15 mouse cellular contexts compared by ENCODE assay signal in genomic region chr17:47304463-47305199, GRCm38 (mm10).
A peak's percentile ranks its signal among the peaks of the same experiment; 100 is the strongest.
DNase-seq lines count a peak whose midpoint lies in the region; ATAC-seq and TF ChIP-seq lines count a peak whose summit lies in the region.
"Had no signal": no experiment of that assay in that cellular context is flagged by ENCODE, and none has a peak within 500 bp of the region (broad histone marks: within the 10 kb centered on the region; RNA-seq: fewer than 3 reads in every experiment).

No protein-coding gene starts in this region.

- TF ChIP-seq CTCF in lung, postnatal 0 days (IDR thresholded peaks at IDR 0.05) = no peak
- no peak for TF ChIP-seq CTCF in stomach, postnatal 0 days (IDR thresholded peaks at IDR 0.05; ENCODE audit: low read depth)

- no peak overlapping the region; the same call in 1 of the 2 replicates for H3K27ac ChIP-seq in embryonic facial prominence, embryonic 14.5 days (replicated peaks; ENCODE audit: low read depth, low read length)
- no peak overlapping the region for H3K27ac ChIP-seq in embryonic facial prominence, embryonic 10.5 days (replicated peaks)
- no peak overlapping the region for H3K27ac ChIP-seq in lung, postnatal 0 days (ENCODE audit: low read length)
- H3K27ac ChIP-seq in stomach, postnatal 0 days (replicated peaks) = no peak overlapping the region
- H3K27ac ChIP-seq: limb, embryonic 13.5 days; neural tube, embryonic 12.5 days had no signal

- ATAC-seq in embryonic facial prominence, embryonic 14.5 days (ENCODE audit: low read depth) = no peak
- peak; percentile 51 for ATAC-seq in lung, postnatal 0 days
- no peak for ATAC-seq in stomach, postnatal 0 days (ENCODE audit: low FRiP score, low TSS enrichment)

- no peak overlapping the region for H3K4me2 ChIP-seq in embryonic facial prominence, embryonic 14.5 days (ENCODE audit: low read depth, low read length)
- H3K4me2 ChIP-seq in lung, postnatal 0 days (replicated peaks; ENCODE audit: low read depth, low read length) = no peak overlapping the region
- no peak overlapping the region for H3K4me2 ChIP-seq in stomach, postnatal 0 days (replicated peaks; ENCODE audit: low read depth)
- H3K4me2 ChIP-seq: limb, embryonic 13.5 days; neural tube, embryonic 12.5 days had no signal

- TF ChIP-seq EP300 in lung, postnatal 0 days (IDR thresholded peaks at IDR 0.05) = no peak
- no peak for TF ChIP-seq EP300 in stomach, postnatal 0 days (optimal IDR thresholded peaks at IDR 0.05)

- DNase-seq in embryonic facial prominence, embryonic 14.5 days (ENCODE audit: low spot score) = peak; percentile 32
- no peak for DNase-seq in embryonic facial prominence, embryonic 10.5 days (ENCODE audit: low spot score)
- peak; percentile 27 for DNase-seq in lung, postnatal 0 days (ENCODE audit: low spot score)
- DNase-seq in lung, postnatal 14 days = no peak
- peak; percentile 39 for DNase-seq in brain, adult 2 months (ENCODE audit: low read depth, low spot score)
- peak; percentile 81 for DNase-seq in retina, adult 2 months (ENCODE audit: low read depth, low spot score)
- DNase-seq in spleen, postnatal 10 days (ENCODE audit: low spot score in 2 of 2) = no peak
- no peak for DNase-seq in stomach, postnatal 0 days (ENCODE audit: low spot score)
- DNase-seq: cerebellum, postnatal 14 days; kidney, adult 18-20 months; kidney, postnatal 4 days; lung, adult 2 months had no signal

- H3K9me3 ChIP-seq in embryonic facial prominence, embryonic 14.5 days (ENCODE audit: control insufficient read depth, low read length) = no peaks in the 10 kb centered on the region
- H3K9me3 ChIP-seq in embryonic facial prominence, embryonic 10.5 days = no peaks in the 10 kb centered on the region
- H3K9me3 ChIP-seq in lung, postnatal 0 days (ENCODE audit: low read length) = no peaks in the 10 kb centered on the region
- no peaks in the 10 kb centered on the region for H3K9me3 ChIP-seq in stomach, postnatal 0 days (ENCODE audit: control insufficient read depth, low read length)
- H3K9me3 ChIP-seq: hindbrain, embryonic 10.5 days; limb, embryonic 13.5 days; neural tube, embryonic 12.5 days had no signal

- peaks cover 7% of the 10 kb centered on the region for H3K4me1 ChIP-seq in embryonic facial prominence, embryonic 14.5 days (ENCODE audit: control insufficient read depth, insufficient read depth, low read length)
- H3K4me1 ChIP-seq in embryonic facial prominence, embryonic 10.5 days = peaks cover 51% of the 10 kb centered on the region
- H3K4me1 ChIP-seq in lung, postnatal 0 days (ENCODE audit: insufficient read depth, low read depth, low read length) = no peaks in the 10 kb centered on the region
- 0 out of 2 replicates have a peak, but pooled peaks cover 2% of the 10 kb centered on the region for H3K4me1 ChIP-seq in stomach, postnatal 0 days (replicated peaks; ENCODE audit: control insufficient read depth, insufficient read depth)

- WGBS in embryonic facial prominence, embryonic 14.5 days = 43% methylated on average over 8 of the region's 8 CpGs
- 40% methylated on average over 8 of the region's 8 CpGs for WGBS in embryonic facial prominence, embryonic 10.5 days
- WGBS in lung, postnatal 0 days = 44% methylated on average over 8 of the region's 8 CpGs
- WGBS in stomach, postnatal 0 days = 43% methylated on average over 8 of the region's 8 CpGs

- no peak overlapping the region for H3K9ac ChIP-seq in embryonic facial prominence, embryonic 14.5 days (ENCODE audit: low read depth, low read length)
- no peak overlapping the region for H3K9ac ChIP-seq in lung, postnatal 0 days (replicated peaks; ENCODE audit: low read depth)
- no peak overlapping the region for H3K9ac ChIP-seq in stomach, postnatal 0 days (ENCODE audit: low read length)
- H3K9ac ChIP-seq: limb, embryonic 13.5 days; neural tube, embryonic 12.5 days had no signal

- H3K27me3 ChIP-seq in embryonic facial prominence, embryonic 14.5 days (replicated peaks; ENCODE audit: control insufficient read depth, insufficient read depth, low read length) = no peaks in the 10 kb centered on the region
- no peaks in the 10 kb centered on the region for H3K27me3 ChIP-seq in embryonic facial prominence, embryonic 10.5 days (replicated peaks; ENCODE audit: low read depth, poor library complexity, severe bottlenecking)
- no peaks in the 10 kb centered on the region for H3K27me3 ChIP-seq in lung, postnatal 0 days (replicated peaks; ENCODE audit: insufficient read depth, low read length)
- H3K27me3 ChIP-seq in stomach, postnatal 0 days (ENCODE audit: control insufficient read depth, insufficient read depth, low read length) = no peaks in the 10 kb centered on the region
- H3K27me3 ChIP-seq: limb, embryonic 13.5 days; neural tube, embryonic 12.5 days had no signal

- no peak overlapping the region for H3K4me3 ChIP-seq in embryonic facial prominence, embryonic 14.5 days (ENCODE audit: low read depth, low read length)
- H3K4me3 ChIP-seq in embryonic facial prominence, embryonic 10.5 days = no peak overlapping the region
- no peak overlapping the region for H3K4me3 ChIP-seq in lung, postnatal 0 days (ENCODE audit: low read depth, low read length)
- no peak overlapping the region for H3K4me3 ChIP-seq in stomach, postnatal 0 days (ENCODE audit: low read depth, low read length)
- H3K4me3 ChIP-seq: hindbrain, embryonic 10.5 days; limb, embryonic 13.5 days; neural tube, embryonic 12.5 days had no signal

- H3K36me3 ChIP-seq in embryonic facial prominence, embryonic 14.5 days (ENCODE audit: control insufficient read depth, insufficient read depth, low read length) = no peaks in the 10 kb centered on the region
- peaks cover 12% of the 10 kb centered on the region for H3K36me3 ChIP-seq in embryonic facial prominence, embryonic 10.5 days (replicated peaks)
- no peaks in the 10 kb centered on the region for H3K36me3 ChIP-seq in lung, postnatal 0 days (ENCODE audit: insufficient read depth, low read length)
- no peaks in the 10 kb centered on the region for H3K36me3 ChIP-seq in stomach, postnatal 0 days (ENCODE audit: control insufficient read depth, insufficient read depth, low read length)
- H3K36me3 ChIP-seq: hindbrain, embryonic 10.5 days; neural tube, embryonic 12.5 days had no signal

Comparison
In these comparisons a context has a peak if more than half of its experiments do, and no peak if none do; other contexts are left out.
1. DNase-seq: peak in embryonic facial prominence, embryonic 14.5 days (single experiment), lung, postnatal 0 days (single experiment), brain, adult 2 months (single experiment) and retina, adult 2 months (single experiment); none in embryonic facial prominence, embryonic 10.5 days (single experiment), lung, postnatal 14 days (single experiment), spleen, postnatal 10 days (0 of 2) and stomach, postnatal 0 days (single experiment).